Mouse (Mus musculus): ENCODE measurements at regions not wholly inside any gene's neighbourhood (a gene's known extent, or its start where the extent isn't known, plus 50 kb on each side); places are given as distances from the start of the nearest gene placed in this dataset.

- ATAC-seq (ENCODE audit: low read depth), result no peak
- WGBS, result 86% methylated on average over 2 of the region's 2 CpGs
Measured at GRCm38 (mm10) chr17:7621262-7621661, 205.8 kb downstream of the Fndc1 start.

GRCm38 (mm10) chr17:7620166-7620565, 206.9 kb downstream of the Fndc1 start:
- no peak for ATAC-seq (ENCODE audit: low read depth)

More at GRCm38 (mm10) chr17:7621262-7621661, 205.8 kb downstream of the Fndc1 start:
- no peak overlapping the region for H3K27ac ChIP-seq (replicated peaks)
- H3K4me1 ChIP-seq (replicated peaks), result no peaks in the 10 kb centered on the region
- H3K9me3 ChIP-seq, result no peaks in the 10 kb centered on the region
- no peaks in the 10 kb centered on the region for H3K27me3 ChIP-seq
- H3K36me3 ChIP-seq, result no peaks in the 10 kb centered on the region
- no peak overlapping the region for H3K4me2 ChIP-seq
- no peak overlapping the region for H3K4me3 ChIP-seq
- H3K9ac ChIP-seq, result no peak overlapping the region

GRCm38 (mm10) chr17:7619641-7620040, 207.5 kb downstream of the Fndc1 start:
- Histone ChIP-seq H3K4me1 (replicated peaks) (no peaks in the 10 kb centered on the region), H3K9ac (no peak overlapping the region), H3K27me3 (no peaks in the 10 kb centered on the region), H3K4me2 (no peak overlapping the region), H3K4me3 (no peak overlapping the region), H3K9me3 (no peaks in the 10 kb centered on the region), H3K27ac (replicated peaks) (no peak overlapping the region), H3K36me3 (no peaks in the 10 kb centered on the region)
- WGBS, result 71% methylated on average over 5 of the region's 5 CpGs
- no peak for ATAC-seq (ENCODE audit: low read depth)

More at GRCm38 (mm10) chr17:7620166-7620565, 206.9 kb downstream of the Fndc1 start:
- H3K9ac ChIP-seq, result no peak overlapping the region
- H3K36me3 ChIP-seq, result no peaks in the 10 kb centered on the region
- no peaks in the 10 kb centered on the region for H3K4me1 ChIP-seq (replicated peaks)
- H3K4me3 ChIP-seq, result no peak overlapping the region
- no peak overlapping the region for H3K4me2 ChIP-seq
- H3K27me3 ChIP-seq, result no peaks in the 10 kb centered on the region
- H3K27ac ChIP-seq (replicated peaks), result no peak overlapping the region
- no peaks in the 10 kb centered on the region for H3K9me3 ChIP-seq

- WGBS, result 80% methylated on average over 11 of the region's 11 CpGs
- no peaks in the 10 kb centered on the region for H3K9me3 ChIP-seq
- no peaks in the 10 kb centered on the region for H3K27me3 ChIP-seq
- H3K4me3 ChIP-seq, result no peak overlapping the region
- H3K36me3 ChIP-seq, result no peaks in the 10 kb centered on the region
- no peak overlapping the region for H3K4me2 ChIP-seq
- no peak overlapping the region for H3K27ac ChIP-seq (replicated peaks)
- ATAC-seq (ENCODE audit: low read depth), result no peak
- no peaks in the 10 kb centered on the region for H3K4me1 ChIP-seq (replicated peaks)
- no peak overlapping the region for H3K9ac ChIP-seq
Measured at GRCm38 (mm10) chr17:7608046-7608445, 219.1 kb downstream of the Fndc1 start.

GRCm38 (mm10) chr17:7607431-7607830, 219.7 kb downstream of the Fndc1 start:
- Histone ChIP-seq H3K27ac (replicated peaks) (no peak overlapping the region), H3K4me3 (no peak overlapping the region), H3K4me1 (replicated peaks) (no peaks in the 10 kb centered on the region), H3K36me3 (no peaks in the 10 kb centered on the region), H3K9me3 (no peaks in the 10 kb centered on the region), H3K27me3 (no peaks in the 10 kb centered on the region), H3K4me2 (no peak overlapping the region), H3K9ac (no peak overlapping the region)
- no peak for ATAC-seq (ENCODE audit: low read depth)
- 83% methylated on average over 4 of the region's 4 CpGs for WGBS

- no peak for ATAC-seq (ENCODE audit: low read depth)
- H3K9me3 ChIP-seq, result no peaks in the 10 kb centered on the region
- H3K4me2 ChIP-seq, result no peak overlapping the region
- WGBS, result 30% methylated on average over 5 of the region's 5 CpGs
- H3K27me3 ChIP-seq, result no peaks in the 10 kb centered on the region
- no peaks in the 10 kb centered on the region for H3K4me1 ChIP-seq (replicated peaks)
- H3K9ac ChIP-seq, result no peak overlapping the region
- no peaks in the 10 kb centered on the region for H3K36me3 ChIP-seq
- H3K4me3 ChIP-seq, result no peak overlapping the region
- H3K27ac ChIP-seq (replicated peaks), result no peak overlapping the region
Measured at GRCm38 (mm10) chr17:7604813-7605504, 219.7 kb upstream of the Unc93a2 start.

GRCm38 (mm10) chr17:7604096-7604495, 218.8 kb upstream of the Unc93a2 start:
- no peaks in the 10 kb centered on the region for H3K9me3 ChIP-seq
- H3K4me3 ChIP-seq, result no peak overlapping the region
- no peak for ATAC-seq (ENCODE audit: low read depth)
- no peaks in the 10 kb centered on the region for H3K4me1 ChIP-seq (replicated peaks)
- no peak overlapping the region for H3K4me2 ChIP-seq
- H3K27me3 ChIP-seq, result no peaks in the 10 kb centered on the region
- H3K27ac ChIP-seq (replicated peaks), result no peak overlapping the region
- no peaks in the 10 kb centered on the region for H3K36me3 ChIP-seq
- no peak overlapping the region for H3K9ac ChIP-seq
- 85% methylated on average over 3 of the region's 3 CpGs for WGBS

- H3K4me2 ChIP-seq, result no peak overlapping the region
- 72% methylated on average over 2 of the region's 2 CpGs for WGBS
Measured at GRCm38 (mm10) chr17:7600555-7600954, 215.3 kb upstream of the Unc93a2 start.

GRCm38 (mm10) chr17:7597481-7597880, 212.2 kb upstream of the Unc93a2 start:
- H3K27ac ChIP-seq (replicated peaks), result no peak overlapping the region
- H3K4me2 ChIP-seq, result no peak overlapping the region
- H3K27me3 ChIP-seq, result no peaks in the 10 kb centered on the region
- no peak for ATAC-seq (ENCODE audit: low read depth)
- H3K9me3 ChIP-seq, result no peaks in the 10 kb centered on the region
- no peaks in the 10 kb centered on the region for H3K36me3 ChIP-seq
- H3K4me3 ChIP-seq, result no peak overlapping the region
- no peak overlapping the region for H3K9ac ChIP-seq
- WGBS, result 67% methylated on average over 2 of the region's 2 CpGs
- H3K4me1 ChIP-seq (replicated peaks), result no peaks in the 10 kb centered on the region

More at GRCm38 (mm10) chr17:7600555-7600954, 215.3 kb upstream of the Unc93a2 start:
- no peak for ATAC-seq (ENCODE audit: low read depth)
- Histone ChIP-seq H3K27me3 (no peaks in the 10 kb centered on the region), H3K36me3 (no peaks in the 10 kb centered on the region), H3K9me3 (no peaks in the 10 kb centered on the region), H3K9ac (no peak overlapping the region), H3K4me3 (no peak overlapping the region), H3K27ac (replicated peaks) (no peak overlapping the region), H3K4me1 (replicated peaks) (no peaks in the 10 kb centered on the region)

- 24% methylated on average over 3 of the region's 3 CpGs for WGBS
- ATAC-seq (ENCODE audit: low read depth), result no peak
Measured at GRCm38 (mm10) chr17:7594801-7595200, 209.5 kb upstream of the Unc93a2 start.

GRCm38 (mm10) chr17:7592491-7592890, 207.2 kb upstream of the Unc93a2 start:
- H3K36me3 ChIP-seq, result no peaks in the 10 kb centered on the region
- no peaks in the 10 kb centered on the region for H3K9me3 ChIP-seq
- no peak overlapping the region for H3K4me3 ChIP-seq
- no peaks in the 10 kb centered on the region for H3K4me1 ChIP-seq (replicated peaks)
- no peak for ATAC-seq (ENCODE audit: low read depth)
- no peaks in the 10 kb centered on the region for H3K27me3 ChIP-seq
- whole genome bisulfite sequencing, result 88% methylated on average over 4 of the region's 4 CpGs
- no peak overlapping the region for H3K9ac ChIP-seq
- H3K27ac ChIP-seq (replicated peaks), result no peak overlapping the region
- H3K4me2 ChIP-seq, result no peak overlapping the region

More at GRCm38 (mm10) chr17:7594801-7595200, 209.5 kb upstream of the Unc93a2 start:
- H3K9ac ChIP-seq, result no peak overlapping the region
- H3K4me1 ChIP-seq (replicated peaks), result no peaks in the 10 kb centered on the region
- no peaks in the 10 kb centered on the region for H3K36me3 ChIP-seq
- H3K27ac ChIP-seq (replicated peaks), result no peak overlapping the region
- H3K4me2 ChIP-seq, result no peak overlapping the region
- H3K4me3 ChIP-seq, result no peak overlapping the region
- H3K9me3 ChIP-seq, result no peaks in the 10 kb centered on the region
- no peaks in the 10 kb centered on the region for H3K27me3 ChIP-seq

- WGBS, result 69% methylated on average over 4 of the region's 4 CpGs
- H3K36me3 ChIP-seq, result no peaks in the 10 kb centered on the region
- H3K9me3 ChIP-seq, result no peaks in the 10 kb centered on the region
- H3K4me2 ChIP-seq, result no peak overlapping the region
- no peak overlapping the region for H3K9ac ChIP-seq
- ATAC-seq (ENCODE audit: low read depth), result no peak
- no peaks in the 10 kb centered on the region for H3K27me3 ChIP-seq
- no peak overlapping the region for H3K27ac ChIP-seq (replicated peaks)
- no peaks in the 10 kb centered on the region for H3K4me1 ChIP-seq (replicated peaks)
- H3K4me3 ChIP-seq, result no peak overlapping the region
Measured at GRCm38 (mm10) chr17:7582866-7583398, 197.7 kb upstream of the Unc93a2 start.

GRCm38 (mm10) chr17:7579031-7579430, 193.8 kb upstream of the Unc93a2 start:
- Histone ChIP-seq H3K36me3 (no peaks in the 10 kb centered on the region), H3K27ac (replicated peaks) (no peak overlapping the region), H3K4me2 (no peak overlapping the region), H3K9ac (no peak overlapping the region), H3K4me1 (replicated peaks) (no peaks in the 10 kb centered on the region), H3K4me3 (no peak overlapping the region), H3K9me3 (no peaks in the 10 kb centered on the region), H3K27me3 (no peaks in the 10 kb centered on the region)
- WGBS, result 85% methylated on average over 4 of the region's 4 CpGs
- ATAC-seq (ENCODE audit: low read depth), result no peak
